Mouse (Mus musculus): Measurements from ENCODE around the gene Pax7. TPM values are rescaled to one million over a fixed set of nuclear protein-coding genes. Genes with fewer than 3 reads are reported as not detected.

Pax7 gene
- total RNA-seq, 1 experiment from 2014 or later = not detected

DNA sequence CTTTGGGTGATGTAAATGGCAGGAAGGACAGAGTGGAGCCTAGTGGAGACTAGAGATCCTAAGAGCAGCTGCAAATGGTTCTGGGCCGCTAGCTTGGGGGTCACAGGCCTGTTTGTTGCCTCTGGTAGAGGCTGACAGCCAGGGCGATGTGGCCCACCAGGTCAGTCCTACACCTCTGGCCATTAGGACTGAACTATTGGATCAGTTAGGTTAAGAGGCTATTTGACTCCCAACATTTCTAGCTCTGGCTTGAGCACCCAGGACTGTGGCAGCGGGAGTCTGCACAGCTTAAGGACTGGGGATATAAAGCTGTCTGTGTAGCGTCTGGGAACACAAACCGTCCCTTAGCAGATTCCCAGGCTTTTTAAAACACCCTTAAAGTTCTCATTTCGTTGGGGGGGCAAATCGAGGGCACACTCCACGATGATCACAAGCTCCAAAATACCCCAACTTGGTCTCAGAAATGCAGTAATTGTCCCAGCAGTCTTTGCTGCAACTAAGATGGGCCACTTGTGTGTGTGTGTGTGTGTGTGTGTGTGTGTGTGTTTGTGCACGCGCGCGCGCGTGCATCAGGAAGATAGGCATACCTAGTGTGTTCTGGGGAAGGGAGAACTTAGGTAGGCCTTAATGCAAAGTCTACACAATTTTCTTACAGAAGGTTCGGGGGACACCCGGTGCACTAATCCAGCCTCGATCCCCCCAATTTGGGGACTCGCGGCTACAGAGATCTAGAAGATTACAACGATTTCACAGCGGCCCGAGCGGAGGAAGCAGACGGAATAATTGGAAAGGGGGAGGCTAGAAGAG, 2.5 kb downstream of the Pax7 start:
- DNase-seq = no peak

DNA sequence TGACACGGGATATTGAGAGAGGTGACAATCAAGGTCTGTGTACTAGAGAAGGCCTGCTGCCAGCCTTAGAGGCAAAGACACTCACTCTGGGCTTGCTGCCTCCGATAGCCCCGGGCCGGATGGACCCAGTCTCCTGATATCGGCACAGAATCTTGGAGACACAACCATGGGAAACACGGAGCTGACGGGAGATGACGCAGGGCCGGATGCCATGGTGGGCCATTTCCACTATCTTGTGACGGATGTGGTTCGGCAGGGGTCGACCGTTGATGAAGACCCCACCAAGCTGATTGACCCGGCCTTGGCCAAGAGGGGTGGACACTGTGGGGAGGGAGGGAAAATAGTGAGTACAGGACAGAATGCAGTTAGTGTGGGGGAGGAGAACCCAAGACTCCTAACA, 3.3 kb downstream of the Pax7 start:
- DNase-seq = no peak

DNA sequence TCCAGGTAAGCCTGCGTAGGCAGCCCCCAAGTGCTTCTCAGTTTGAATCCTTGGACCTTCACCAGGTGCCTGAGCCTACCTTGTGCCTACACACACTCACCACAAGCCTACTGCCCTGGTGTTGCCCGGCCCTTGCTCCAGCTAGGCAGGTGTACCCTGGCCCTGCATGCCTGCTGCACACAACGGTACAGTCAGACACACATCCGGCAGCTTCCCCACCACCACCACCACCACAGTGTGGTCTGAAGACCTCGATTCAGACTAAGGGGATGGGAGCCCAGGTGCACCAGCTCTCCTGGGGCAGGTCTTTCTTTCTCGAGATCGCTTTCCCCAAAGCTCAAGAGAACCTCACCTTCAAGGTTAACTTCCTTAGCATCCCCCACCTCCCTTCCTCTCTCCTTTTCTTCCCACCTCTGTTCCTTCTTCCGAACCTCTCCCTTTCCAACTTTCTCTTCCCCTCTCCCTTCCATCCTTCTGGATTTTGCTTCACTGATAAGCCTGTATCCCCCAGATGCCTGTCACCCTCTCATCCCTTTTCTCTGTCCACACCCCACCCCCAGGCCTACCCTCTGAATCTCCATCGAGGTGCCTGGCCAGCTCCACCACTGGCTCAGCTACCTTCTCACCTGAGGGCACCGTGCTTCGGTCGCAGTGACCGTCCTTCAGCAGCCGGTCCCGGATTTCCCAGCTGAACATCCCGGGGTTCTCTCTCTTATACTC, 4.3 kb downstream of the Pax7 start:
- DNase-seq = no peak

DNA sequence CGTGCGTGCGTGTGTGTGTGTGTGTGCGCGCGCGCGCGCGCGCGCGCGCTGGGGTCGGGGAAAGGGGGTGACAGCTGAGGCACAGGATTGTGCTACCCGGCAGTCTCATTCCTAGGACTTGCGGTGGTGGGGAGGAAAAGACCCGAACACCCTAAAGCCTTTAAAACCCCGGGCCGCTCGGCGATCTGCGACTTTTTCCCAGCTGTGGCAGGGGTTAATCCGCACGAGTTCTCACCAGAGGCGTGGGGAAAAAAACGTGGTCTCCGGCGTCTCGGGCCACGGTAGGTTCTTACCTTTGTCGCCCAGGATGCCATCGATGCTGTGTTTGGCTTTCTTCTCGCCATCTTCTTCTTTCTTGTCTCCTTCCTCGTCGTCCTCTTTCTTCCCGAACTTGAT, 5.0 kb downstream of the Pax7 start:
- DNase-seq = no peak

DNA sequence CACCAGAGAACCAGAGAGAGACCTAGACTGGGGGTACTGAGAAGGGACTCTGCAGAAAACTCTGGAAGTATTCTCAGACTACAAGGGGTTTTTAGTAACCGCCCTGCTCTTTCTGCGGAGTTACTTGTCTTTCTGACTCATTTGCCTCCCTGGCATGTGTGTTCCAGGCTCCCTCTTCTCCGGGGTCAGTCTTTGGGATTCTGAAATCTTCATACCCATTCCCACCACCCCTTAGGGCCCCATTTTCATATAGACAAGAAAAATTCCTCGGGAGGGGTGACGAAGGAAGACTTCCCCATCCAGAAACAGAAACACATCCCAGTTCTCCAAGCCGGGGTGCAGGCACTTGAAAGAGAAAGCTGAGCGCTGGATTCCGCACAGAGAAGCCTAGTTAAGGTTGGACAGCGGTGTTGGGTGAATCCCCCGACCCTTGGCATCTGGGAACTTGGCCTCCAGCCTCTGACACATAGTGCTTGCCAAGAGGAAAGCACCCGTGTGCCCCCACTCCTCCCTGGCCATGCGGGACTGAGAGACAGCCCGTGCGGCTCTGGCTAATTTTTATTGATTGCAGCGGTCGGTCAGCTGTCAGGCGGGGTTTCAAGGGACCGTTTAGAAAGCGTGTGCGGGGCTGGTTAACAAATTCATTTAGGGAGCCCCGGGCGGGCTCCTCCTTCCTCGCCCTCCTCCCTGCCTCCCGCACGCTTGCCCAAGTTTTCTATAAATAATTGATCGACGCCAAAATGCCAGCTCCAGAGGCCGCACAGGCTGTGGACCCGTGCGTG, 5.6 kb downstream of the Pax7 start:
- DNase-seq = no peak

DNA sequence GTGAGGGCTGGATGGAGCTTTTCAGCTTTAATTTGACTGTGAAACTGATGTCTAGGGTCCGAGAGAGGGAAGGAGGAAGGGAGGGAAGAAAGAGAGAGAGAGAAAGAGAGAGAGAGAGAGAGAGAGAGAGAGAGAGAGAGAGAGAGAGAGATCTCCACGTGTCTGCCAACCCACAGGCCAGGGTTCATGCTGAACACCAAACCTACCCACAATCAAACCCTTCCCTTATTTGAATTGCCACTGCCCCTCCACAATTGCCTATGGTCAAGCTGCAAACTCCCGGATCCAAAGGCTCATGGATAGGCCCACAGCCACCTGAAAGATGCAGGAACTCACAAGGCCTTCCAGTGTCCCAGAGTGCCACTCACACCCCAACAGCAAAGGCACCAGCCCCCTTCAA, 7.1 kb downstream of the Pax7 start:
- no peak for DNase-seq

DNA sequence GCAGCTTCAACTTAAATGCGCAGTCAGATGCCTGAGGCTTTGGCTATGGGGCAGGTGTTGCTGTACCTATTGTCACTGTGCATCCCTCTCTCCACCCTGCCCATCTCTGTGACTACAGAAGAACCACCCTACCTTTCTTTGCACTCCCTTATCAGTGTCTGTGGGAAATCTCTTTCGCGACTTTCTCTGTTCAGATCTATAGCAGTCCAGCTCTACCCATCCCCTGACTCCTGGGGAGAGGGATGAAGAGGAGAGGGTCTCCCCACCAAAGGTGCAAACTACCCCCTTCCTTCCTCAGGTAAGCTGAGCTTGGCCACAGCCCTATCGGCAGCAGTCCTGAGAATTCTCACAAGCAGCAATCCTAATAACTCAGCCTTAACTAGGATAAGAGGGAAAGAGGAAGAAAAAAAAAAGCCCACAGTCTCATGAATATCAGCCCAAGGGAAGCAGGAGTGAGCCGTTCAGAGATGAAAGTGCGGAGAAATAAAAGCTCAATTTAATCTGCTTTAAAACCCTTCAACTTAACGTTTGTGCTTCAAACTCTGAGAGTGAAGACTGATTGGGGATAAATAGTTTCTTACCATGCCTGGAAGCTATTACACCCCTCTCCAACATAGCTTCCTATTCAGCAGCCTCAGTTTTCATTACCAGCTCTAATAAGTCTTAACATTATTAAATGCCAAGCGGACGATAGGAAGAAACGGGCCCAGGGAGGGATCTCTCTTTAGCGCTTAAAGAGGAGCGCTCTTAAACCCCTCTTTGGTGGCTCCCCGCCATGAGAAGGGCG, 7.8 kb downstream of the Pax7 start:
- DNase-seq = no peak

DNA sequence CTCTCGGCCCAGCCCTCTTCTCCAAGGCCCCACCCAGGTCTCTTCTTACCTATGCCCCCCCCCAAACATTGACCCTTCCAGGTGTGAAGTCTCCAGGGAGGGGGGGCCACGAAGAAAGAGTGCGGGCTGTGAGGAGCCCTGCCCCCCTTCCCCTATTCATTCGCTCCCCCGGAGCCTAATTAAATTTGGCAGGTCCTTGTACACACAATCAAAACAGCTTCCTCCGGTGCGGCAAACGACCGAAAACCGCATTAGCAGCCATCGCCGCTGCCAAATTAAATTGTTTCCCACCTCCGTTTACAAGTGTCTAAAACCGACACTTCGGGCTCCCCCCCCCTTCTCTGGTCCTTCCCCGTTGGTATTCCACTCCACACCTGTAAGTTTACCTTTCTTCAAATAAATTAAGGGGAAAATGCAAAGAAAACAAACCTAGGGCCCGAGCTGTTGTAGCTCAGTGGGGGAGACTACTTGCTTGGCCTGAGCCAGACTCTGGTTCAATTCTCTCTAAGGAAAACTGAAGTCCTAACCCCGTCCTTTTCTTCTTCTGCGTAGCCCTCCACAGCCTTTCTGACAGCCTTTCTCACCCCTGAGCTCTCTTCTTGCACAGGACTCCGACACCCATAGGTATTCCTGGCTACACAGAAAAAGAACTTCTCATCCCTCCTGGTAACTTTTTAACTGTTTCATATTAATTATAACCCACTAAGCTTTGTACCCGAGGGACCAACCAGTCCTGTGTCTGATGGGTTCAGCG, 8.6 kb downstream of the Pax7 start:
- no peak for DNase-seq

DNA sequence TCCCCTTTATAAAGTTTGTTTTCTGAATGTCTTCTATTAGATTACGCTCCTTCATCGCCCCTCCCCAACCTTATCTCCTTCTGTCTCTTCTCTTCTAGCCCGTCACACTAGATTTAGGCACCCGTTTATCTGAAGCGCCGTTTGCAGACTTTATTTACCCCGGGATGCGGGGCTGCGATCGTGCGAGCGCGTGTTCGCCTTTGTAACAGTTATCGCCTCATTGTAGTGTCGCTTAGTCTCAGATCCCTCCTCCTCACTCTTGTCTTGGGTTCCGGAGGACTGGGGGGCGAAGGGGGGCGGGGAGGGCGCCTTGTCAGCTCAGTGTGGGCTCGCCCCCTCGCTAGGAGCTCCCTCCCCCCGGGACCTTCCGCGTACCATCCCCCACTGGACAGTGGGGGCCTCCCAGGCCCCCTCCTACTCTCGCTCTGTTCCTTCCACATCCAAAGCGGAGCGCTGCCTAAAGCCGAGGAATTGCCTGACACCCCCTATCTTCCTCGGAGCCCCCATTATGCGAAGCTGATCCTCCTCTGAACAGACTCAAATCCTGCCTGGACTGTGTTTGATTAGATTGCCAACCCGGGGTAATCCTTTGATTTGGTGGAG, 9.4 kb downstream of the Pax7 start:
- no peak for DNase-seq

DNA sequence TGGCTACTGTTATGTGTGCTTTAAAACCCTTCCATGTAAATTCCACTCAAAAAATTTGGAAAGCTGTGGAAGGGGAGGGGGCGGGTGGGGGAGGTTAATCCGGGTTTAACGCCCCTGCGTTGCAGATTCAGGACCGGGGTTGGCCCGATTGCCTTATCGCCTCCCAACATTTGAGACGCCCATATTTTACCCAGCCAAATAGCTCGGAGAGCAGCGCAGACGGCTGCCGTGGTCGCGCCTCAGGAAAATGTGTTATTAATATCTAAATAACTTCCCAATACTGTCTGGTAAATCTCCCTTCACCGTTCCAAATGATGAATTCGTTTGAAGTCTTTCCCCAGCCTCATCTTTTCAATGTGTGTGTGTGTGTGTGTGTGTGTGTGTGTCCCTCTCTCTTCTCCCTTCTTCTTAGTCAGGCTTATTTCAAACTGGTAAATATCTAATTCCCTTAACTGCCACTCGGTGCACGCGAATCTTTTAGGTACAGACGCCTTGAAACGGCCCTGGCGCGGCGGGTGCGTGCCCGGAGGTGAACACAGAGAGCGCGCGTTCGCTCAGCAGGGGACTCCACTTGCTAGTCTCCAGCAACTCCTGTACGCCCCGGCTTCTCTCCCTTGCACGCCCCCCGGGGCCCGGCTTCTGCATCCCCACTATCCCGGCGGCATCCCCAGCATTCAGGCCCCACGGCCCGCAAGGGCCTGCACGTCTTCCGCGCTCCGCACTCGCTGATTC, 10.0 kb downstream of the Pax7 start:
- no peak for DNase-seq

DNA sequence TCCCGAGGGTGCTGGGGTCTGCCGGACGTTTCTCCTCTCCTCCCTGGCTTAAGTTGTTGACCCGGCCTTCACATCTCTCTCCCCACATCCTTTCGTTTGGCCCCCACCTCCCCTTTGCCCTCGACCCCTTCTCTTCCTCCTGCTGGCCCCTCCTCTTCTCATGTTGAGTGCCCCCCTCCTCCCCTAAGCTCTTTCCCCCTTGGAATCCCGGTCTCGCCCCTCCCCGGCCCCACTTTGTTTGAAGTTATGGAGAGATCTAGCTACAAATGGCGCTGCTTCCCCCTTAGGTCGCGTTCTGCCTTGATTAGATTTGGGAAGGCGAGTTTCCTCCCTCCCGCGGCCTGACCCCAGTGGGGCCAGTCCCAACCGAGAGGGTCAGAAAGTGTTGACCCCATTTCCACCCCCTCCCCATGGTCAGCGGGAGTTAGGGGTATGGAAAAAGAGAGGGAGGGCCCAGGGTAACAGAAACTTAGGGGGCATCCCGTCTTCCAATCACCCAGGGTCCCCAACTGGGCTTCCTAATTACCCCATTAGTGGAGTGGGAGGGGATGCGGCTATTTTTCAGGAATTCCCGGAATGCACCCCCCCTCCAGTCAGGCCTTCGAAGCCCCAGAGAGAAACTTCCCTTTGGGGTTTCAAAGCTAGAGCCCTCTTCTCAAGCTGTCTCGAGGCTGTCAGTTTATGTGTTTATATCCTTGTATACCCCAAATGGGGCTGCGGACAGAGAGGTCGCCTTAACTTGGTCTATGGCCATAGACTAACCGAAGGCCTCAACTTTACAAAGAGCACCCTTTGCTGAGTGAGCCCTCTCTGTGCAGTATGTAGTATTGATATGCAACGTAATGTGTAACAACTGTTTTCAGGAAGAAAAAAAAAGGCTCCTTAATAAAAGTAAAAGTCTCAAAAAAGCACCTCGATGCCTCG, 10.9 kb downstream of the Pax7 start:
- DNase-seq = no peak

DNA sequence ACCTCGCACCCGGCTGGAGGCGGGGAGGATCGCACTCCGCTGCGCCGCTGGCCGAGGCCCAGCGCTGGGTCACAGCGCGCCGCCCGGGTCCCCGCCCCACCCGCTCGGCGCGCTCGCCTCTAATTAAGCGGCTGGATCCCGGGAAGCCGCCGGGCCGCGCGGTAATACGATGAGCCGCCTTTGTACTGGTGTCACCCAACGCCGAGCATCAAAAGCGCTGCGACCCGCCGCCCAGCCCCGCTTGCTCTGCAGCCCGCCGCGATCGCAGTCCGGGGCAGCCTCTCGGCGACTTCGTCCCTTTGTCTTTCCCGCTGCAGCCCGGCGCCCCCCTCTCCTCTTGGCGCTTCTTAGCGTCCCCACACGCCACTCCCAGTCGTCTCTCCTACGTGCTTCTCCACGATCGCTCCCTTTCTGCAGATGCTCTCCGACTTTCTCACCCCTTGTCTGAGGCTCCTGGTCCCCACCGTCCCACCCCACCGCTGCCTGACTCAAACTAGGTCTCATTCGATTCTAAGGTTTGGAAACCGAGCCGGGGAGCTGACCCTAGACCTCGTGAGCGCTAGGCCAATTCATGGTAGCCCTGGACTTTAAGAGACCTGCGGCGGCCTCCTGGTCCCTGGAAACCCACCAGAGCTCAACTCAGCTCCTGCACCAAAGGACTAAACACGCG, 11.7 kb downstream of the Pax7 start:
- peak; percentile 24 for DNase-seq

DNA sequence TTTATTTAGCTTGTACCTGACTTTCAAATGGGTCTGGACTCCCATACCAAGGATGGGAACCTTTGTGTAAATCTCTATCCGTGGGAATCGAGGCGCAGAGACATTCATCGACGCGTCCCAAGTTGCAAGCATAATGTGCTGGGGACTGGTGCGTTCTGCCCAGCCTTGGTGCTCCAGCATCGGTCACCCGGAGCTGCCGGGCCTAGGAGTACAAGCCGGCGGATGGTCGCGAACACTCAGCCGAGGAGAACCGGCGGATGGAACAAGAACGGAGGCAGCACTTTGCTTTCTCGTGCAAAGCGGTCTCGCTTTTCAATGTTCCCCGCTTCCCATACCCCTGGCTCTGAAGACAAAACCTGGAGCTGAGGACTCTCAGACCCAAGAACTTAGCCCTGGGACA, 12.3 kb downstream of the Pax7 start:
- no peak for DNase-seq

DNA sequence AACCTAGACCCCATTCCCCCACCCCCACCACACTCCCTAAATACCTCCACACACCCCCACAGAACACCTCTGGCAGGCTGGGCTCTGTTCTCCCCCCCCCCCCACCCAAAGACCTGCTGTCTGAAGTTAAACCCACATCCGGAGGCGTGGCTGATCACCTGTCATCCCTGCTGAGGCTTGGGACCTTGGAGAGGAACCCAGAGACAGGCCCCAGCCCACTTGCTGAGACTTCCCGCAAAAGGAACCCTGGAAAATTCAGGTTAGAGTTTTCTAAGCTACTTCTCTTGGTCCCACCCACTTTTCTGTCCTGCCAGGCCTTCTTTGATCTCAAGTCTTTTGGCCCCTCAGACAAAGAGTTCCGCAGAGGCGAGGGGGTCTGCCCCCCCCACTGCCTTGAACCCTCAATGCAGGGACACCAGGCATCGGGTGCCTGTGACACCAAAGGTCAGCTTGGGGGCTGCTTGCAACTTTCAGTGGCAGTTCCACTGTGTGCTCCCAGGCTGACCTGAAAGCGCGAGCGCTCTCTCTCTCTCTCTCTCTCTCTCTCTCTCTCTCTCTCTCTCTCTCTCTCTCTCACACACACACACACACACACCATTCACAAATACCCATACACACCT, 13.8 kb downstream of the Pax7 start:
- DNase-seq = no peak

DNA sequence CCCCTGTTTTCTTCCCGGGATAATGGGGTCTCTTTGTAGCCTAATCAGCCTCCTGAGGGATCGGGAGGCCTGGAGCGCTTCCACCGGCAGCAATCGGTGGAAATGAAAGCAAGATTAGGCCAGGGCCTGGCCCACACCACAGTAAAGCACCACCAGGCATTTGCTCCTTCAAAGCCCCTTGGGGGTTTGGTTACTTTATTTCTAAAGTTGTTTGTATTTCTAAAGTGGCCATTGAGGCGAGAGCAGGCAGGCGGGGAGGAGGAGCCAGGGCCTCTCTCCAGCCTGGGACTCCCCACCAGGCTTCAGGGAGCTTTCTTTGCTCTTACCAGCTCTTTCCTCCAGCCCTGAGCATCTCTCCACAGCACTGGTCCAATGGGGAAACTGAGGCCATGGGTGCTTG, 15.2 kb downstream of the Pax7 start:
- no peak for DNase-seq

DNA sequence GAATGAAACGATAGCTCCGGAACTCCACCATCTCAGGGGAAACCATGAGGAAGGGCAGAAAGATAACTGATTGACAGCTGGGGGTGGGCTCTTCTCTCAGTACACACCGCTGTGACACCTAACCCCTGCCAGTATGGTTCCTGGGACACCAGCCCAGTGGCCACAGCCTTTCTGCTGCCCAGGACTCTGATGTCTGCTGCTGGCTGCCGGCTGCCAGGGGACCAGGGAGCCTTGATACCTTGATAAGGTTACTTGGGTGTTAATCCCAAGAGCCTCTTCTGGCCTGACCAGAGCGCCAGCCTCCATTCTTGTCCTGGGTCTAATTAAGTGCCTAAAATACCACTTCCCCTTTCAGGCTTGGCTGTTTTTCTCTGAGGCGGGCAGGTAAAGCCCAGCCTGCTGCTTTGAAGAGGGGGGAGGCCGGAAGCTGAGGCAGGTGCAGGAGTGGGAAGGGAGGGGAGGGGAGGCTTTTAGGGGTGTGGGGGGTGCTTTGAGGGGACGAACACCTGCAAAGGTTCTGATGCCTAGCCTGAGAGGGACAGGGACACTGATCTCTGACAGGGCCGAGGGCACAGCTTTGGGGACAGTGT, 19.9 kb downstream of the Pax7 start:
- no peak for DNase-seq

DNA sequence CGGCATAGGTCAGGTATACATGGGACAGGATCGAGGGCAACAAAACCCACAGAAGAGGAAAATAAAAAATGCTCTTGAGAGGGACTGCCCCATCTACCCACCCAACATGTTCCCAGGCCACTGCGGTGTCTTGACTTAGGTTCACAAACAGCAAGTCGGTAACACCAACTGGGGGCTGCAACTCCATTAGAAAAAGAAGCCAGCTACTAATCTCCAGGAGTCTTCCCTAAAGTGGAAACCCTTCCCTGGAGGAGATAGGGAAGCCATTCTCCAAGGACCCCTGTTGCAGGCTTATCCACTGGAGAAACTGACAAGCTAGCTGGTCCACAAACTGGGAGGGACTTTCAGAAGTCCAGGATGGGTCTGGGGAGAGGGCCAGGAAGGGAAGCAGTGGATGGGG, 21.4 kb downstream of the Pax7 start:
- DNase-seq = no peak

DNA sequence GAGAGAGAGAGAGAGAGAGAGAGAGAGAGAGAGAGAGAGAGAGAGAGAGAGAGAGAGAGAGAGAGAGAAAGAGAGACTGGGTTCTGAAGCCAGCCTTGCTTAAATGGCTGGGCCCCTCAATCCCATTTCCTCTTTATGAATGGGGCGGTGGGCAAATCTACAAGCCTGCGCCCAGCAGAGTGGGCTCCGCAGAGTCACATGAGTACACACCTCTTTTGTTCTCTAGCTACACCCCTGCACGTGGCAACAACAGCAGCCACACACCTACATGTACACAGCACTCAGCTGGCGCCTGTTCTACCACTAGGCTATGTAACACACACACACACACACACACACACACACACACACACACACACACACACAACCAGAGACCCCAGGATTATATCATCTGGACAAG, 21.9 kb downstream of the Pax7 start:
- no peak for DNase-seq

Measured in adrenal gland, postnatal 25 days (tissue).